Mouse (Mus musculus) G1E (cell line): ENCODE results near the gene Vax2. TPM values are rescaled to one million over a fixed set of nuclear protein-coding genes. Genes with fewer than 3 reads are reported as not detected.

Experiments used
- ATAC-seq: 2 replicates; pipeline ENCODE4 v1.8.0; 2016; ENCODE audit warnings: mild to moderate bottlenecking; ENCODE audit not compliant: insufficient number of reproducible peaks, poor library complexity, low FRiP score, severe bottlenecking; ENCODE audit errors: extremely low read depth
- DNase-seq: peaks from one replicate; pipeline ENCODE4 v3.0.0; 2012; ENCODE audit warnings: low spot score
- H3K27me3 ChIP-seq: 2 replicates; pipeline ENCODE4 v1.6.1; 2012; ENCODE audit warnings: mild to moderate bottlenecking, low read length, inconsistent platforms; ENCODE audit not compliant: insufficient read depth
- H3K36me3 ChIP-seq: replicated peaks from 2 replicates; pipeline ENCODE3; 2012; ENCODE audit warnings: mild to moderate bottlenecking, inconsistent platforms
- H3K4me1 ChIP-seq: 2 replicates; pipeline ENCODE4 v1.6.1; 2012; ENCODE audit warnings: low read depth, low read length, inconsistent platforms, mixed read lengths; ENCODE audit not compliant: insufficient read depth
- H3K4me3 ChIP-seq: 2 replicates; pipeline ENCODE4 v1.5.1; 2012; ENCODE audit warnings: low read depth, mild to moderate bottlenecking, inconsistent platforms, low read length, moderate library complexity, mixed read lengths
- H3K9me3 ChIP-seq: replicated peaks from 2 replicates; pipeline ENCODE4 v1.6.1; 2012; ENCODE audit warnings: inconsistent platforms
- CTCF ChIP-seq: IDR thresholded peaks from 2 replicates; pipeline ENCODE4 v1.5.1; 2012; ENCODE audit warnings: low read depth, low read length, inconsistent platforms, mixed read lengths
- GATA1 ChIP-seq: IDR thresholded peaks from 2 replicates; pipeline ENCODE4 v1.6.1; 2012; ENCODE audit warnings: borderline replicate concordance, low read length, inconsistent platforms, mixed read lengths
- GATA2 ChIP-seq: IDR thresholded peaks from 2 replicates; pipeline ENCODE4 v1.6.1; 2012; ENCODE audit warnings: low read depth, low read length, inconsistent platforms, borderline replicate concordance
- POLR2AphosphoS5 ChIP-seq: IDR thresholded peaks from 2 replicates; pipeline ENCODE4 v1.6.1; 2012; ENCODE audit warnings: low read depth, low read length, inconsistent platforms; ENCODE audit not compliant: insufficient replicate concordance
- TAL1 ChIP-seq: conservative IDR thresholded peaks from 2 replicates; pipeline ENCODE4 v1.6.1; 2012; ENCODE audit warnings: low read depth, low read length, inconsistent platforms, mixed read lengths
- polyA plus RNA-seq: library from polyadenylated mRNA; stranded (reverse); fragments of >175 nt; gene quantifications from 2 replicates; pipeline ENCODE4 v1.2.3, GENCODE M21; 2012
- total RNA-seq, 2 experiments: library from RNA; stranded (forward) in 1 of 2; stranded (reverse) in 1 of 2; fragments of 200-1000 nt in 1 of 2; fragments of >200 nt in 1 of 2; fragmentation: Nextera tagmentation in 1 of 2; gene quantifications; 2 replicates each; pipeline ENCODE4 v1.2.3; 2014 to 2017

The Vax2 gene
- total and polyA plus RNA-seq, 3 experiments = not detected

DNA sequence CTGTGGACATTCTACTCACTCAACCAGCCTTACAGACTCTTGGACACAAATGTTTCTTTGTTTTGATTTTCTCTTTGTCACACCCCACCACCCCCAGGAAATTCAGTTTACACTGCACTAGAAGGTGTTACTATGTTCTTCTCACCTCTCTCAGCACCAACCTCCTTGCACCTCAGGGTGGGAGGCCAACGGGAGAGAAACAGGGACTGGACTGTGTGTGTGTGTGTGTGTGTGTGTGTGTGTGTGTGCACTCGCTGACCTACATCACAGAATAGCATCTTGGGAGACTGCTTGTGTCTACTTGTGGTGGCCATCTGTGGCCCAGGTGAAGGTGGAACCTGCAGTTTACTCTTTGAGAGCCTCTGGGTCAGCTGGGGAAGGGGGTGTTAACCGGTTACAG lies 75.4 kb downstream of the Vax2 start:
- TF ChIP-seq GATA1 (no peak), GATA2 (no peak), CTCF (no peak), POLR2AphosphoS5 (no peak), TAL1 (no peak)
- Histone ChIP-seq H3K4me3 (no peak overlapping the region), H3K4me1 (peaks cover 33% of the 10 kb centered on the region), H3K27me3 (peaks cover 35% of the 10 kb centered on the region), H3K9me3 (no peaks in the 10 kb centered on the region), H3K36me3 (no peaks in the 10 kb centered on the region)
- ATAC-seq (no peak), DNase-seq (no peak)

Other genes with a start within 250 kb of the Vax2 start
- 25.1 and 29.0 TPM in 2 replicates for gene Dguok, start 204.3 kb upstream of the Vax2 start, total RNA-seq (2014; fragmentation: Nextera tagmentation)
- 25.6 and 26.0 TPM in 2 replicates for gene Dguok, start 204.3 kb upstream of the Vax2 start, total RNA-seq (2017)
- gene Dguok, start 204.3 kb upstream of the Vax2 start, polyA plus RNA-seq = 6.7 and 9.4 TPM in 2 replicates
- not detected in 2 replicates for gene Actg2, start 175.0 kb upstream of the Vax2 start, total RNA-seq (2014; fragmentation: Nextera tagmentation)
- gene Actg2, start 175.0 kb upstream of the Vax2 start, total RNA-seq (2017) = 0.11 and 0.17 TPM in 2 replicates
- gene Actg2, start 175.0 kb upstream of the Vax2 start, polyA plus RNA-seq = not detected in 2 replicates
- 47.3 and 55.2 TPM in 2 replicates for gene Stambp, start 138.5 kb upstream of the Vax2 start, total RNA-seq (2014; fragmentation: Nextera tagmentation)
- 7.0 and 8.2 TPM in 2 replicates for gene Stambp, start 138.5 kb upstream of the Vax2 start, total RNA-seq (2017)
- gene Stambp, start 138.5 kb upstream of the Vax2 start, polyA plus RNA-seq = 1.8 and 1.9 TPM in 2 replicates
- gene Clec4f, start 55.1 kb upstream of the Vax2 start, total RNA-seq (2014; fragmentation: Nextera tagmentation) = not detected in 2 replicates
- 0.05 TPM in 1 of 2 replicates, not detected in the other for gene Clec4f, start 55.1 kb upstream of the Vax2 start, total RNA-seq (2017)
- gene Clec4f, start 55.1 kb upstream of the Vax2 start, polyA plus RNA-seq = not detected in 2 replicates
- gene Cd207, start 33.4 kb upstream of the Vax2 start, total RNA-seq (2014; fragmentation: Nextera tagmentation) = not detected in 2 replicates
- gene Cd207, start 33.4 kb upstream of the Vax2 start, total RNA-seq (2017) = not detected in 2 replicates
- gene Cd207, start 33.4 kb upstream of the Vax2 start, polyA plus RNA-seq = not detected in 2 replicates
- not detected in 2 replicates for gene Atp6v1b1, start 31.7 kb downstream of the Vax2 start, total RNA-seq (2014; fragmentation: Nextera tagmentation)
- 0.22 TPM in 1 of 2 replicates, not detected in the other for gene Atp6v1b1, start 31.7 kb downstream of the Vax2 start, total RNA-seq (2017)
- gene Atp6v1b1, start 31.7 kb downstream of the Vax2 start, polyA plus RNA-seq = not detected in 2 replicates
- gene Ankrd53, start 51.4 kb downstream of the Vax2 start, total RNA-seq (2014; fragmentation: Nextera tagmentation) = not detected in 2 replicates
- not detected in 2 replicates for gene Ankrd53, start 51.4 kb downstream of the Vax2 start, total RNA-seq (2017)
- not detected in 2 replicates for gene Ankrd53, start 51.4 kb downstream of the Vax2 start, polyA plus RNA-seq
- 47.8 and 50.0 TPM in 2 replicates for gene Tex261, start 64.5 kb downstream of the Vax2 start, total RNA-seq (2014; fragmentation: Nextera tagmentation)
- gene Tex261, start 64.5 kb downstream of the Vax2 start, total RNA-seq (2017) = 32.5 and 35.4 TPM in 2 replicates
- gene Tex261, start 64.5 kb downstream of the Vax2 start, polyA plus RNA-seq = 30.3 and 34.6 TPM in 2 replicates
- gene Nagk, start 83.7 kb downstream of the Vax2 start, total RNA-seq (2014; fragmentation: Nextera tagmentation) = 12.9 and 19.2 TPM in 2 replicates
- gene Nagk, start 83.7 kb downstream of the Vax2 start, total RNA-seq (2017) = 49.7 and 50.7 TPM in 2 replicates
- gene Nagk, start 83.7 kb downstream of the Vax2 start, polyA plus RNA-seq = 5.5 and 6.5 TPM in 2 replicates
- 7.6 and 8.4 TPM in 2 replicates for gene Paip2b, start 120.5 kb downstream of the Vax2 start, total RNA-seq (2014; fragmentation: Nextera tagmentation)
- gene Paip2b, start 120.5 kb downstream of the Vax2 start, total RNA-seq (2017) = 10.3 and 12.0 TPM in 2 replicates
- 9.3 and 10.5 TPM in 2 replicates for gene Paip2b, start 120.5 kb downstream of the Vax2 start, polyA plus RNA-seq
- 181 and 199 TPM in 2 replicates for gene Zfp638, start 155.8 kb downstream of the Vax2 start, total RNA-seq (2014; fragmentation: Nextera tagmentation)
- gene Zfp638, start 155.8 kb downstream of the Vax2 start, total RNA-seq (2017) = 130 and 152 TPM in 2 replicates
- 4.3 and 5.3 TPM in 2 replicates for gene Zfp638, start 155.8 kb downstream of the Vax2 start, polyA plus RNA-seq